Mouse (Mus musculus) MEL (cell line): ENCODE results near the gene Sept9.

Experiments
- CTCF ChIP-seq, 3 experiments: IDR thresholded peaks in 2 of 3; conservative IDR thresholded peaks in 1 of 3; 2 replicates each; pipeline ENCODE4 v1.5.1; 2011 to 2012; ENCODE audit warnings: low read length in 3 of 3, low read depth in 2 of 3, mild to moderate bottlenecking in 2 of 3, improper control_type of control experiment in 1 of 3, inconsistent platforms in 1 of 3, mixed read lengths in 1 of 3, moderate library complexity in 1 of 3; ENCODE audit not compliant: control insufficient read depth in 1 of 3, insufficient read depth in 1 of 3, poor library complexity in 1 of 3, severe bottlenecking in 1 of 3
- ELF1 ChIP-seq: IDR thresholded peaks from 2 replicates; pipeline ENCODE4 v1.6.1; 2014; ENCODE audit warnings: low read depth, mild to moderate bottlenecking, inconsistent platforms, low read length, improper control_type of control experiment, moderate library complexity
- JUND ChIP-seq: IDR thresholded peaks from 2 replicates; pipeline ENCODE4 v1.6.1; 2011; ENCODE audit warnings: low read depth, mild to moderate bottlenecking, improper control_type of control experiment, low read length
- POLR2A ChIP-seq, 2 experiments: IDR thresholded peaks; 2 replicates each; pipeline ENCODE4 v1.6.1; 2011 to 2012; ENCODE audit warnings: low read length in 2 of 2, mild to moderate bottlenecking in 2 of 2, control low read depth in 1 of 2, improper control_type of control experiment in 1 of 2, low read depth in 1 of 2, moderate library complexity in 1 of 2; ENCODE audit not compliant: control insufficient read depth in 1 of 2, insufficient read depth in 1 of 2, poor library complexity in 1 of 2
- UBTF ChIP-seq: IDR thresholded peaks from 2 replicates; pipeline ENCODE4 v1.6.1; 2012; ENCODE audit warnings: low read depth, mild to moderate bottlenecking, inconsistent platforms, low read length, improper control_type of control experiment, moderate library complexity, borderline replicate concordance; ENCODE audit not compliant: insufficient read depth

DNA sequence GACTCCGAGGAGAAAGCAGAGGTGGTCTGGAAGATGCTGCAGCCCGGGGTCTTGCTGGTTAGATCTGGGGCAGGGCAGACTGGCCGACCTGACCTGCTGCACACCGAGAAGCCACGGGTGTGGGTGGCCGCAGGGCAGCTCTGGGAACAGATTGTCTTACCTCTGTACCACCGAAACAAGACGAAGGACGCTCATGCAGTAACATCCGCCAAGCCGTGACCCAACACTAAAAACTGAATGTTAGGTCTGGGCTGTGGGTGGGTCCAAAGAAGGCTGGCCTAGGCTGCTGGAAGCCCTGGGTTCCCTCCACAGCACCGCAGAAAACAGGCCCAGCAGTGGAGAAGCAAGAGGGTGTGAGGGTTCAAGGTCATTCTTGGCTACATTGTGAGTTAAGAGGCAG is 38.7 kb upstream of the Sept9 start:
- no peak for TF ChIP-seq CTCF (IDR thresholded peaks at IDR 0.05 in 2 of 3, conservative IDR thresholded peaks at IDR 0.05 in 1 of 3; ENCODE audit: control insufficient read depth in 1 of 3, insufficient read depth in 1 of 3, low read depth in 2 of 3, low read length in 3 of 3, poor library complexity in 1 of 3, severe bottlenecking in 1 of 3)
- no peak for TF ChIP-seq POLR2A (IDR thresholded peaks at IDR 0.05; ENCODE audit: control insufficient read depth in 1 of 2, insufficient read depth in 1 of 2, low read depth in 1 of 2, low read length in 2 of 2, poor library complexity in 1 of 2)
- TF ChIP-seq JUND: no peak
- TF ChIP-seq ELF1: no peak
- no peak for TF ChIP-seq UBTF
